Mouse (Mus musculus) kidney, postnatal 14 days (tissue): Measurements from ENCODE around the gene Hrh2.
A peak's percentile ranks its signal among the peaks of the same experiment; 100 is the strongest.

Experiments
- DNase-seq: peaks from one replicate; pipeline ENCODE4 v3.0.0; 2022; ENCODE audit warnings: mixed read lengths

Hrh2 gene

GRCm38 (mm10) chr13:54277406-54277805, 85.5 kb downstream of the Hrh2 start:
- no peak for DNase-seq

DNA sequence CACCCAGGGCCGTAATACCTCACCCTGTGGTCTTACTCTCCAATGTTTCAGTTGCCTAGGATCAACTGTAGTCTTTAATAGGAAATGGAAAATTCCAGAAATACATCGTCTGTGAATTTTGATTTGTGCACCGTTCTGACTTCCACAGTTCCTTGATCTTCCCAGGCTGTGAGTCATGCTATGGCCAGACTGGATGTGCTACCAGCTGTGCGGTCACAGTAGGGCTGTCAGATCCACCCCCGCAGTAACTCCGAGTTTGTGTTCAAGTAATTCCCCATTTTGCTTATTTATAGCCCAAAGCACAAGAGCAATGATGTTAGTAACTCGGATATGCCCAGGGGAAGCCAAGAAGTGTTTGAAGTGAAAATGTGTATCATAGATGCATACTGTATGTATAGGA, 88.4 kb downstream of the Hrh2 start:
- peak; percentile 27 for DNase-seq

GRCm38 (mm10) chr13:54281149-54281548, 89.2 kb downstream of the Hrh2 start:
- no peak for DNase-seq

GRCm38 (mm10) chr13:54281623-54282022, 89.7 kb downstream of the Hrh2 start:
- no peak for DNase-seq

DNA sequence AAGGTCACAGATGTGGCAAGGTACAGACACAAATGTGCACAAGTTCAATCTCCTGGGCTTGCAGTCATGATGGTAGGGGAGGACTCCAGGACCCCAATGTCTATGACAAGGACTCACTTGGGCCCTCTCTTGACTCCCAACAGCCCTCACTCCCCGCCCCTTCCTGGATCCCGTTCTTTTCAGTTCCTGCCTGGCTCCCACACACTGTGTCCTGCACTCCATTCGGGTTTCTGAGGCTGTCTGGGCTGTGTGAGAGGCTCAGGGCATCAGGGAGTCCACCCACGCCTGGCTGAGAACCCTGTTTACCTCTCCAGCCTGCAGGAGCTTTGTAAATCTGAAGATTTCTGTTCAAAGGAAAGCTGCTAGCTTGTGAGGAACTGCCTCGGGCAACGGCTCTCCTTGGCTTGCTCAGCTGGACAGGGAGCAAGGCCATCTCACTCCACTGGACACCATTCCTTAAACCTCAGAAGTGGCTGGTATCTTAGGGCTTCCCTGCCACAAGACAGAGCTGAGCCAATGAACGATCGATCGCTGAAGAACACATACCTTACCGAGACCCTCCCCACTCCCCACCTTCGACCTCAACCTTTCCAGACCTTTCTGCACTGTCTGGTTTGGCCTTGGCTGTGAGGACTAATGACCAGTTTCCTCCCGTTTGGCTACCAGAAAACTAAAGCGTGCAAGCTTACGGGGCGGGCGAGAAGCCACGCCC, 90.4 kb downstream of the Hrh2 start:
- DNase-seq = no peak

GRCm38 (mm10) chr13:54282861-54283206, 90.9 kb downstream of the Hrh2 start:
- DNase-seq = peak; percentile 28
